Mouse (Mus musculus) lung, embryonic 14.5 days (tissue): Measurements from ENCODE around the gene Crtc3. TPM values are rescaled to one million over a fixed set of nuclear protein-coding genes. Genes with fewer than 3 reads are reported as not detected.

Experiments used
- ATAC-seq: fragments of 200-750 bp; cut with Nextera tagmentation; 2 replicates; pipeline ENCODE4 v1.8.0; 2017; ENCODE audit warnings: mild to moderate bottlenecking, moderate TSS enrichment, moderate library complexity; ENCODE audit not compliant: insufficient read depth
- DNase-seq: peaks from one replicate; pipeline ENCODE4 v3.0.0-alpha.2; 2015
- H3K27ac ChIP-seq: fragments of 300-500 bp; sonication (generic); 2 replicates; pipeline ENCODE4 v1.5.1; 2014; ENCODE audit warnings: low read depth, mild to moderate bottlenecking, moderate library complexity
- H3K27me3 ChIP-seq: fragments of 300-500 bp; sonication (generic); 2 replicates; pipeline ENCODE4 v1.6.1; 2014; ENCODE audit warnings: low read length, control low read depth; ENCODE audit not compliant: insufficient read depth
- H3K36me3 ChIP-seq: fragments of 300-500 bp; sonication (generic); 2 replicates; pipeline ENCODE4 v1.6.1; 2014; ENCODE audit warnings: control low read depth; ENCODE audit not compliant: insufficient read depth
- H3K4me1 ChIP-seq: fragments of 300-500 bp; sonication (generic); 2 replicates; pipeline ENCODE4 v1.6.1; 2014; ENCODE audit warnings: antibody characterized with exemption, control low read depth; ENCODE audit not compliant: insufficient read depth
- H3K4me2 ChIP-seq: fragments of 300-500 bp; sonication (generic); 2 replicates; pipeline ENCODE4 v1.6.1; 2014; ENCODE audit warnings: mild to moderate bottlenecking
- H3K4me3 ChIP-seq: fragments of 300-500 bp; sonication (generic); 2 replicates; pipeline ENCODE4 v1.5.1; 2014; ENCODE audit warnings: low read depth, low read length
- H3K9ac ChIP-seq: fragments of 300-500 bp; sonication (generic); 2 replicates; pipeline ENCODE4 v1.6.1; 2014
- H3K9me3 ChIP-seq: fragments of 300-500 bp; sonication (generic); 2 replicates; pipeline ENCODE4 v1.6.1; 2016; ENCODE audit warnings: low read depth, low read length, control low read depth
- CTCF ChIP-seq: IDR thresholded peaks from 2 replicates; pipeline ENCODE4 v1.5.1; 2016; ENCODE audit warnings: antibody characterized with exemption, low read depth
- WGBS: fragments of 180-500 bp; shearing (Covaris S2); extraction: QIAGEN DNeasy Blood & Tissue Kit; methylation state at CpG from one replicate; pipeline ENCODE4 v1.1.7; 2014; 5-methylcytosine and 5-hydroxymethylcytosine counted together
- polyA plus RNA-seq: library from polyadenylated mRNA; unstranded; fragments of >200 nt; fragmentation: Nextera tagmentation; extraction: Ambion mirVana; gene quantifications from 2 replicates; pipeline ENCODE4 v1.2.1, GENCODE M21; 2014

Crtc3 gene
- polyA plus RNA-seq, 1 experiment from 2014 or later = 27.5 TPM

DNA sequence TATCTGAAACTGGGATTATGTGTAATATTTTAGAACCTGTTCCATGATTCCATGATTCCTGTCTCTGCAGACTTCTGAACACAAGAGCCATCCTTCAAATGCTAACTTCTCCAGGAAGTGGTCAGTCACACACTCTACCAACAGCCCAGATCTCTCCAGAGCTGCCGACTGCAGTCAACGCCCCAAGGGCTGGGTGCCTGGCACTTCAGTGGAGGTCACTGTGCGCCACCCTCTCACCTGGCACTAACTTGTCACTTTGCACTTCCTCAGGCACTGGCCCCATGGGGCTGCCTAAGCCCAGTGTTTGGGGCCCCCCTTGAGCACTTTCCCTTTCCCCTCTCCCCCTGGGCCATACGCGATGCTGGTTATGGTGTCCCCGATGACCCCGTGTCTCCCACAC lies 46.8 kb downstream of the Crtc3 start:
- H3K9me3 ChIP-seq = no peaks in the 10 kb centered on the region
- H3K27me3 ChIP-seq = no peaks in the 10 kb centered on the region
- TF ChIP-seq CTCF = no peak
- no peak overlapping the region for H3K4me2 ChIP-seq
- no peak for DNase-seq
- H3K27ac ChIP-seq = no peak overlapping the region
- H3K36me3 ChIP-seq = no peaks in the 10 kb centered on the region
- no peak for ATAC-seq
- H3K4me3 ChIP-seq = no peak overlapping the region
- H3K4me1 ChIP-seq = peaks cover 15% of the 10 kb centered on the region
- H3K9ac ChIP-seq = no peak overlapping the region
- WGBS = 56% methylated on average over 7 of the region's 7 CpGs

DNA sequence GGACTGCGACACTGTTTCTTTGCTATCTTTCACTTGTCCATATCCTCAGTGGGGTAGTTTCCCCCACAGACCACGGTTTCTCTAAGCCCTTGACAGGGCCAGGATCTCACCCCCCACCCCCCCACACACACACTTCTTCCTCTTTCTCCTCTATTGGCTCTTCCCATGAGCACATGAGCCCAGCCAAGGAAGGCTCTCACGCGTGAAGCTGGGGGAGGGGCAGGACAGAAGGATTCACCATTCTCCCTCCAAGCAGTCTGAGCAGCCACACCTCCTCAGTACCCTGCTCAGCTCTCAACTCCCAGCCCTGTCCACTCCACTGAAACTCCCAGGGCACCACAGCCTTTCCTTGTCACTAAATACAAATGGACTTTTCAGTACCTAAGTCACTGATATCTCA lies 47.2 kb downstream of the Crtc3 start:
- Histone ChIP-seq H3K9ac (no peak overlapping the region), H3K27me3 (no peaks in the 10 kb centered on the region), H3K36me3 (no peaks in the 10 kb centered on the region), H3K27ac (no peak overlapping the region), H3K4me3 (no peak overlapping the region), H3K4me1 (peaks cover 18% of the 10 kb centered on the region), H3K9me3 (no peaks in the 10 kb centered on the region), H3K4me2 (no peak overlapping the region; the same call in 1 of the 2 replicates)
- ATAC-seq (no peak), DNase-seq (peak; percentile 56)
- WGBS = 11% methylated on average over 4 of the region's 4 CpGs
- TF ChIP-seq CTCF = no peak

DNA sequence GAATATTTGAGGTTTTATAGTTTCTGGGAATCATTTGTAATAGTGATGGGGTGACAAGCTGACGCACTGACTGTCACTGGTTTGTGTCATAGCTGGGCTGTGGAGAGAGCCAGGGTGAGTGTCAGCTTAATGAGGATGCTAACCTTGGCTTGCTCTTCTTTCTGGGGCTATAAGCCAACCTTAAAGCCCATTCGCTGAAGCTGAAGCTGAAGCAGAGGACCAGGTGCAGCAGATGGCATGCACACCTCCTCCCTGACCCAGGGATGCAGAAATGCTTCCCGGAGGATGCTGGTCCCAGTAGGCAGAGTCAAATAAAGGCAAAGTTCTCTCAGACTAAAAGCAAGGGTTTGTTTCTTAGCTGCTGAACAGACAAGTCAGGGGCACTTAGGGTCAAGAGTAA lies 48.7 kb downstream of the Crtc3 start:
- no peak overlapping the region for H3K4me2 ChIP-seq
- no peaks in the 10 kb centered on the region for H3K27me3 ChIP-seq
- H3K36me3 ChIP-seq = no peaks in the 10 kb centered on the region
- H3K4me3 ChIP-seq = no peak overlapping the region
- H3K4me1 ChIP-seq = peaks cover 21% of the 10 kb centered on the region
- no peak overlapping the region for H3K9ac ChIP-seq
- ATAC-seq (no peak), DNase-seq (no peak)
- H3K9me3 ChIP-seq = no peaks in the 10 kb centered on the region
- H3K27ac ChIP-seq = no peak overlapping the region
- WGBS = 79% methylated on average over 3 of the region's 3 CpGs
- no peak for TF ChIP-seq CTCF

DNA sequence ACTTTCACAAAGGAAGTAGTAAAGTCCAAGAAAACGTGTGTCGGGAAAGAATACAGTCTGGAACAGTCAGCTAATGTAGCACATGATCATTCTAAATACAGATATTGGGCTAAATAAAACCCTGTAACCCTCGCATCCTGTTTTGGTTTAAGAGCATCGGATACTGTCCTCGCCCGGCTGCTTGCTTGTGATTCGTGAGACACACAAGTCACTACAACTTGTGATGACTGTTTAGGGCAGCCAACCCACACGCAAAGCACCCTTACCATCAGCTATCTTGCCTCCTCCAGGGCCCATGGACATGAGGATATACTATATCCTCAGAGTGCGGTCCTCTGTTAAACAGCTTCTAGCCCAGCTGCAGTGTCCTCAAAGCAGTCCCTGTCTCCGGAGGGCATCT lies 50.2 kb downstream of the Crtc3 start:
- Histone ChIP-seq H3K9ac (no peak overlapping the region), H3K4me1 (peaks cover 21% of the 10 kb centered on the region), H3K4me3 (no peak overlapping the region), H3K27me3 (no peaks in the 10 kb centered on the region), H3K9me3 (no peaks in the 10 kb centered on the region), H3K27ac (no peak overlapping the region), H3K36me3 (no peaks in the 10 kb centered on the region), H3K4me2 (no peak overlapping the region)
- DNase-seq = no peak
- no peak for ATAC-seq
- TF ChIP-seq CTCF = no peak
- 64% methylated on average over 10 of the region's 10 CpGs for WGBS

DNA sequence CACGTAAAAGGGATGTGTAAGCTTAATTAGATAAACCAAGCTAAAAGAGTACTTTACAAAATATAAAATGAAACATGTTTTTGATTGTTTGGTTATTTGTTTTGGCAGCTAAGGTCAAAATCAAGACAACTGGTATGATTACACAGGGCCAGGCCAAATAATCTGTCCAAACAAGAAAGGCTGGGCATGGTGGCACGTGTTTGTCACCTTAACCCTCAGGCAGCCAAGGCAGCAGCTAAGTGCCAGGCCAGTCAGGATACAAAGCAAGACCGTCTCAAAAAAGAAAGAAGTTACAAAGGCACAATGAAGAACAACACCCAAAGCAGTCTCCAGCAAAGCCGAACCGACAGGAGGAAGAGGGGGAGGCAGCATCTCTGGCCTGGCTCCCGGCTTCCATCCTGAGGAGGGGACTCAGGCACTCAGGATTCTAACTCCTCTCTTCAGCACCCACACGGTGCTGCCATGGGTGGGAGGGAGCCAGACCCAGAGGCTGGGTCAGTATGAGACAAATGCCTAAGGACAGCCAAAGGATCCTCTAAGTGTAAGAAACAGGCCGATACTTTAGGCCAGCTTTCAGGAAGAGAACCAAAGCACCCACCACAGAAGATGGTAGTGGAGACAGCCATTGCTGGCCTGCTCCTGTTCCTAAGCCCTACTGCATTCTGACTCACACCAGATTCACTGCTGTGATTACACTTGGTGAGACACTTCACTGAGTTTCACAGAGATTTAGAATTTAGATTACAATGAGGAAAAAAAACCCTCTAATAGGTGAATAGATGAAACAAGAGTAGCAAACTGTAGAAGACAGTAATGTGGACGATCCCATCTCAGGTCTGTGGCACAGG lies 51.5 kb downstream of the Crtc3 start:
- H3K27me3 ChIP-seq = no peaks in the 10 kb centered on the region
- 54% methylated on average over 9 of the region's 9 CpGs for WGBS
- no peak overlapping the region for H3K9ac ChIP-seq
- no peak overlapping the region for H3K4me2 ChIP-seq
- H3K4me1 ChIP-seq = peaks cover 19% of the 10 kb centered on the region
- no peaks in the 10 kb centered on the region for H3K9me3 ChIP-seq
- H3K36me3 ChIP-seq = no peaks in the 10 kb centered on the region
- no peak for ATAC-seq
- TF ChIP-seq CTCF = no peak
- no peak for DNase-seq
- H3K4me3 ChIP-seq = no peak overlapping the region
- no peak overlapping the region for H3K27ac ChIP-seq

DNA sequence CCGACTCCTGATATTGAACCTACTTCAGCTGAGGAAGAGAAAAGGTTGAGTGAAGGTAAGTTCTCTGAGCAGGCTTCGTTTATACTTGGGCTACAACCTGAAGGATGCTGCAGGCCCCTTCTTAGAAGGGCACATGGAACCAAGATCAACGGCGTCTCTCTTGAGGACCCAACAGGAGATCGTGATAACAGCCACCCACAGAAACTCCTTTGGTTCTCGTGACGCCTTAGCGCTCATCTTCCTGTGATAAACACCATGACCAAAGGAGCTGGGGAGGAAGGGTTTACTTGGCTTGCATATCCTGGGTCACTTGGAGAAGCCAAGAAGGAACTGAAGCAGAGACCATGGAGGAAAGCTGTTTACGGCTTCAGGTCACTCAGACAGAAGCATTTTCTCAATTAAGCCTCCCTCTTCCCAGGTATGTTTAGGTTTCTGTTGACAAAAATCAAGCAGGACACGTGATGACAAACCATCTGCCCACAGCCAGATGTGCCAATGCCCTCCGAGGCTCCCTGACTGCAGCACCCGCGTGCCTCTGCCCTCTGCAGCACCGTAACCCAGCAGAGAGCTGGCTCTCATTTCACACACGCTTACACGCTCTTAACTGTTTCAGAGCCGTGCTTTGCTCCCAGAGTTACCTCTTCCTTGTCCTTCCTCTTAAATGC lies 52.3 kb downstream of the Crtc3 start:
- no peak overlapping the region for H3K4me2 ChIP-seq
- H3K4me1 ChIP-seq = peaks cover 13% of the 10 kb centered on the region
- WGBS = 36% methylated on average over 17 of the region's 17 CpGs
- H3K4me3 ChIP-seq = no peak overlapping the region
- no peaks in the 10 kb centered on the region for H3K36me3 ChIP-seq
- TF ChIP-seq CTCF = no peak
- H3K9ac ChIP-seq = no peak overlapping the region
- DNase-seq (no peak), ATAC-seq (no peak)
- H3K27ac ChIP-seq = no peak overlapping the region
- no peaks in the 10 kb centered on the region for H3K9me3 ChIP-seq
- H3K27me3 ChIP-seq = no peaks in the 10 kb centered on the region

DNA sequence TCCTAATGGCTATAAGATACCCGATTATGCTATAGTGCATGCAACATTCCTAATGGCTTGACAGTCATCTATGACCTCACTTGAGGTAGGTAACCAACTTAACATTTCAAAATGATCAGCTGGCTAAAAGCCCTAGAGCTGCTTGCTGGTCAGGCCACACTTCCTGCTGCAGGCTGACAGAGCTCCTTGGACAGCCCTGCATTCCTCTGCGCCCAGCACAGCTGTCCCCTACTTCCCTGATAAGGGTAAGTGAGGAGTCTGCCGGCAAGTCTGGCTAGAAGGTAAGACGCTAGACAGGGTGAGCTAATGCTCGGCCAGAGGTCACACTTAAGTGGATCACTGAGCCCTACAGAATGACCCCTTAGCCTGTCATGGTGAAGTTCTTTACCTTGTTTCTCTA lies 52.8 kb downstream of the Crtc3 start:
- ATAC-seq (peak; percentile 73), DNase-seq (peak; percentile 62)
- no peak overlapping the region for H3K4me2 ChIP-seq
- H3K27me3 ChIP-seq = no peaks in the 10 kb centered on the region
- H3K9me3 ChIP-seq = no peaks in the 10 kb centered on the region
- no peaks in the 10 kb centered on the region for H3K36me3 ChIP-seq
- peaks cover 9% of the 10 kb centered on the region; the same call in 1 of the 2 replicates for H3K4me1 ChIP-seq
- 19% methylated on average over 5 of the region's 5 CpGs for WGBS
- no peak overlapping the region; the same call in 1 of the 2 replicates for H3K27ac ChIP-seq
- H3K9ac ChIP-seq = no peak overlapping the region
- TF ChIP-seq CTCF = no peak
- no peak overlapping the region for H3K4me3 ChIP-seq
